Mouse (Mus musculus) adrenal gland, postnatal 14 days (tissue): ENCODE results near the gene Ghr. TPM values are rescaled to one million over a fixed set of nuclear protein-coding genes. Genes with fewer than 3 reads are reported as not detected.
A peak's percentile ranks its signal among the peaks of the same experiment; 100 is the strongest.

Experiments
- DNase-seq: peaks from one replicate; pipeline ENCODE4 v3.0.0; 2021; ENCODE audit warnings: mixed read lengths
- total RNA-seq: library from RNA; stranded (reverse); gene quantifications from 2 replicates; pipeline ENCODE4 v1.2.3, GENCODE M21; 2021

Gene Ghr
- total RNA-seq, 1 experiment from 2014 or later, result 112 TPM

DNA sequence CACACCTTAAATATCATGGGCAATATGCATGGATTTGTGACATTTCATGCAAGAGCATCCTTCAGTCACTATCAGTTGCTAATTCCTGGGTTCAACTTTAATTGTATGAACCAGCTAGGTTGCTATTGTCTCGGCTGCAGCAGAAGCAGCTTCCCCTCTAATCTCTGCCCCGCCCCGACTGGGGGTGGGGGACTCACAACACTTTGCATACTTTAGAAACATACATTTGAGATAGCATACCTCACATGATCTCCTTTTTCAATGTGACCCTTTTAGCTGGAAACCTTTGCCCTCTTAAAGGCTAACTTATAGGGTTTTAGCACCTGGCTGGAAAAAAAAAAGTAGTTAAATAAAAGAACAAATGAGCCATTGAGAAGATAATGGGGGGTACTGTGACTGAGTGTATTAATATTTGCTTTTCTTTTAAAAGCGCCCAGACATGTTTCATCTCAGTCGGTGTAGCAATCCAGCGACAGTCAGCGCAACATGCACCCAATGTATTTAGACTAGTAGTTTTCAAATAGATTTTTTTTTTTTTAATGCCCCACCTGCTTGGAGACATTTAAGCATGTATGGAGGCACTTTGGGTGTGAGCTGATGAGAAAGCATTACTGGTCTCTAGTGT is 137.9 kb downstream of the Ghr start:
- DNase-seq, result no peak

GRCm38 (mm10) chr15:3444448-3445020 is 138.8 kb downstream of the Ghr start:
- DNase-seq, result no peak

- peak; percentile 58 for DNase-seq
These were observed 141.6 kb downstream of the Ghr start for GRCm38 (mm10) chr15:3441506-3442286.

- DNase-seq, result peak; percentile 39
These were observed 145.9 kb downstream of the Ghr start for GRCm38 (mm10) chr15:3437381-3437780.

DNA sequence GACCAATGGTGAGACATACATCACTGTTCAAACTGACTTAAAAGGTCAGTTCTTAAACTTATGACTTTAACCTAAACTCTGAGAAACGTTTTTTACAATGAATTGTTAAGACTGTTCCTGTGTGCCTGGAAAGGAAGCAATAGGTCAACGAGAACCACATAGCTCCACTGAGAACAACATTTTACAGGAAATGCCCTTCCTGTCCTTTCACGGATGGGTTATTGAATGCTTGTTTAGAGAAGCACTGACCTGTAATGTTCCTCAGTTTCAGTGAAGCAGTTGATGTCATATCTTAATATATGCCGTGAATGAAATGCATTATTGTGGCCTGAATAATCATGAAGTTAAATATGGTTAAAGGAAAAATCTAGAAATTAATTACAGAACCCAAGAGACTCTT is 147.7 kb downstream of the Ghr start:
- DNase-seq, result no peak

DNA sequence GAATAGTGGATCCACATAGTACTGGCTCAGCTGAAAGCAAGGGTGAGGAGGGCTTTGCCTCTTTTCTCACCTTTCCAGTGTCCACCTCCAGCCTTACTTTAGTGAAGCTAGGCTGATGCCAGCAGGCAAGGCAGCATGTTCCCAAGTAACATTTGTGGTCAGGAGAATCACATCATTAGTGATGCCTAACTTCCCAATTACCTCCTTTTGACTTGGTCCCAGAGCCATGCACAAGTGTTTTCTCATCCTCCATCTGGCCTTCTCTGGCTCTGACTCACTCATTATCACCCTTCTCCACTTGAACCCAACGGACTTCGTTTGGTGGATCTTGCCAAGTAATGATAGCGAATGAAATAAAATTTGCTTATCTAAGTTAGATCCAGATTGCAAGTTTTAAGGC is 148.8 kb downstream of the Ghr start:
- DNase-seq, result no peak

DNA sequence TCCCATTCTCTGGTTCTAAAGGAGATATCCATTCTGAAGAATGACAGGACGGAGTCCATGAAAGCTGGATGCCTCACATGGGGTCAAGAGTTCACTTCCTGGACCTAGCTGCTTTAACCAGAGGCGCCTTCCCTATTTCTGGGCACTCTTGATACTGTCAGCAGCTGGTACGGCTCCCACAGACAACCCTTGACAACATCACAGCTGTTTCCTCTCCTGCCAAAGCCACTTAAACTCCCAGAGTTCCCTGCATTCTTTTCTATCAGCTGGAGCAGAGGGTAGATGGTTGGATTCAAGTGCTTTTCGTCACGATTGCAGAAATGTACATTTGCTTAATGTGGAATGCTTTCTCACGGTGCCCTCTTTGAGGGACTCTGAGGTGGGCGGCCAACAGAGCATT is 150.0 kb downstream of the Ghr start:
- DNase-seq, result peak; percentile 15

DNA sequence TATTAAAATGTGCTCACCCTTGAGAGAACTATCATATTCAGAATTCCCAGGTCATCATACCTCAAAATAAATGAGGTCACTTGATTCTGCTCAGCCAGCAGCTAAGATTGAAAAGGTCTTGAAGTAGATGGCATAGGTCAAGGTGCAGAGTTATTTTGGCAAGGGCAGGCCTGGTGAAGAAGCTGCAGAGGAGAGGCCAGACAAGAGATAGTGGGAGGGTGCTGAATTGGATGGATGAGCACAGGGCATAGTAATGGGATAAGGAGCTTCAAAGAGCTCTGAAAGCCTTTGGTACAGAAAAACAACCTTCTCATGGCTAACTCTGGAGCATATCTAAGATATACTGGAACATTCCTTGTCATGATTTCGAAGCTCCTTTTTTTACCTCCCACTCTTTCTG is 150.5 kb downstream of the Ghr start:
- no peak for DNase-seq

GRCm38 (mm10) chr15:3429417-3429816 is 153.9 kb downstream of the Ghr start:
- no peak for DNase-seq

- no peak for DNase-seq
These were observed 154.3 kb downstream of the Ghr start for GRCm38 (mm10) chr15:3429001-3429400.

GRCm38 (mm10) chr15:3426401-3426800 is 156.9 kb downstream of the Ghr start:
- DNase-seq, result no peak

DNA sequence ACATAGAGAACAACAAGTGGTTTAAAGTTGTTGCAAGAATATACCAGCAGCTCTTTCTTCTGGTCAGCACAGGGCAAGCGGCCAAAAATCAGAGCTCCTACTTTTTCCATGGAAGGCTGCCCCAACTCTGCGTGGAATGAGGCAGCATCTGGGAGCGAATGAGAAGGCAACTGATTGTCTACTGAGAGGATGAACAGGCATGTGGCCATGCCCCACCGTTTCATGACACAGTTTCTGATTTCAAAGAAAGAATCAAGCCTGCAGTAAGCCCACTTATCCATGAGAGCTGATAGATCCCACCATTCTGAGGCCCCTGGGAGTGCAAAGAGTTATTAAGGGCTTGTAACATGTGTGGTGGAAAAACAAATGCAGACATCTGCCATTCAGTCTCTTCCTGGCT is 160.1 kb downstream of the Ghr start:
- no peak for DNase-seq

DNA sequence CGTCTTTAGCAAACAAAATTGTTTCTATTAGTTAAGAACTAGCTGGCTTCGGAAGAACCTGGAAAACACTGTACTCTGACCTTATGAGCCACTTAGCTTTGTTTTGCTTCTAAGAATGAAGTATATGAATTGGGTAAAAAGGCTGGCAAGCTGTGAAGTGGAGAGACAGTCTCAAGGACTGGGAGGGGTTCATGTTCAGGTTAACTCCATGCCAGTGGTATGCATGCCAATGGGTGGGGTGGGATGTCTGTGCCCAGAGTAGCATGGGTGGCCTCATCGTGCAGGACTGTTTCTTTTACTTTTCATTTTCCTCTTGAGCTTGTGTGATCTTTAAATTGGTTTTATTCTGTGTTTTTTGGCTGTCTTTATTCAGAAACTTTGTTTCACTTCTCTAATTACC is 165.6 kb downstream of the Ghr start:
- no peak for DNase-seq

DNA sequence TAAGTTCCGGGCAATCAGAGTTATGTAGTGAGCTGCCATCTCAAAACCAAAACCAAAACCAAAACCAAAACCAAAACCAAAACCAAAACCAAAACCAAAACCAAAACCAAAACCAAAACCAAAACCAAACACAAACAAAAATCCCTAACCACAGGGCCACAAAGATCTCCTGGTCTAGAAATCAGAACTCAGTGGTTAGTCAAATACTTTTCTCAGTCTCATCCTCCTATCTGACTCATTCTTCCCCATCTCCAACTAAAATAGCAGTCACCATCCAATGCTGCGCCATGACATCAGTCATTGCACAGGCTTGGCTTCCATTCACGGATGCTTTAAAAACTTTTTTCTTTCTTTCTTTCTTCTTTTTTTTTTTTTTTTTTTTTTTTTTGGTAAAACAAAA is 170.2 kb downstream of the Ghr start:
- DNase-seq, result no peak

GRCm38 (mm10) chr15:3408478-3408877 is 174.8 kb downstream of the Ghr start:
- no peak for DNase-seq

- DNase-seq, result no peak
These were observed 184.1 kb downstream of the Ghr start for GRCm38 (mm10) chr15:3399196-3399595.

- peak; percentile 8 for DNase-seq
These were observed 185.8 kb downstream of the Ghr start for GRCm38 (mm10) chr15:3397369-3398100.

DNA sequence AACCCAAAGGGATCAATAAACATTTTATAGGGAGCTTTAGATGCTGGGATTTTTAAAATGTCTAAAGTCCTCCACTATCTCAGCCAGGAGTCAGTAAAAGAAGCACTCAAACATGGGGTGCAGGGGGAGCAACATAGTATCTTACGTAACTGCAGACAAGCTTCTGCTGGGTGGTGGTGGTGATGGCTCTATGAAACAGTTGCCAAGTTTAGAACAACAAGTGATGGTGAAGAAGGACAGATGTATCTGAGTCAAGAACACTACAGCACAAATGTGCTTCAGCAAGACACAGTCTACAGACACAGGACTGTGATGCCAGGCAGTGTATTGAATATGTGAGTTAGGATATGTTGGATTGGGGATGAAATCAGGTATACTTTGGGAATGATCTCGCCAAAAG is 187.1 kb downstream of the Ghr start:
- no peak for DNase-seq

- DNase-seq, result no peak
These were observed 187.6 kb downstream of the Ghr start for GRCm38 (mm10) chr15:3395700-3396099.

DNA sequence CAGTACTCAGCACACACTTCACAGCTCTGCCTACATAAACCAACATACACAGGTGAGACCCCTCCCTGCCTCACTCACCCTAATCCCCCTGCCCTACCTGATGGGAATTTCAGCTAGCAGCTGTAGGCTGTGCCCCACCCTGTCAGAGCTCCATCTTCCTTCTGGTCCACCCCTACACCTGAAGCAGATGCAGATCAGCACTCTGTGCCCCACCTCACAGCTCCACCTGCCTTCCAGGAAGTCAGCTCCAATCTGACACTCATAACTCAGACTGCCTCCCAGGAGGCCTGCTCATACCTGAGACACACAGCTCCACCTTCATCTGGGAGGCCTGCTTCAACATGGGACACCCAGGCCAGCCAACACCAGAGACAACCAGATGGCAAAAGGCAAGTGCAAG is 192.6 kb downstream of the Ghr start:
- DNase-seq, result no peak

DNA sequence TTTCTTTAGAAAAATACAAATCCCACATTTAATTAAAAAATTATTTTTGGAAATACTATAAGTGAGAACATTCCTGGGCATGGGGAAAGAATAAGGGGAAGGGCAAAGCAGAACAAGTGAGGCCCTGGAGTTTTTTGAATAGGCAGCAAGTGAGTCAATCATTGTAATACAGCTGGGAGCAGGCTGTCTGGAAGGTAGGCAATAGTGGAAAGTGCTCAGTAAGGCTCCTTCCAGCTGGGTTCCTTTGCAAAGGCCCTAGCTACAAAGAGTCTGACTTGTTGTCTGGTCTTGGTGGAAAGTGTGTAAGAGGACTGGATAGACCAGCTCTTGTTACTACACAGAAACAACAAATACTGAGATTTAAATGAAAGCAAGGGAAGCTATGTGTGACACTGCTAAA is 194.3 kb downstream of the Ghr start:
- DNase-seq, result no peak

GRCm38 (mm10) chr15:3388485-3388884 is 194.8 kb downstream of the Ghr start:
- DNase-seq, result no peak

GRCm38 (mm10) chr15:3383788-3384187 is 199.5 kb downstream of the Ghr start:
- DNase-seq, result no peak
